Comparison of ENCODE assay signal across 10 mouse cellular contexts in genomic region chr7:16465160-16465559, GRCm38 (mm10). TPM values are rescaled to one million over a fixed set of nuclear protein-coding genes. Genes with fewer than 3 reads are reported as not detected.
DNase-seq lines count a peak whose midpoint lies in the region; ATAC-seq and TF ChIP-seq lines count a peak whose summit lies in the region.
"Had no signal": no experiment of that assay in that cellular context is flagged by ENCODE, and none has a peak within 500 bp of the region (broad histone marks: within the 10 kb centered on the region; RNA-seq: fewer than 3 reads in every experiment).

No protein-coding gene starts in this region.

- H3K36me3 ChIP-seq in heart, embryonic 16.5 days (ENCODE audit: control insufficient read depth, insufficient read depth), result no peaks in the 10 kb centered on the region
- H3K36me3 ChIP-seq: stomach, embryonic 15.5 days had no signal

- no peak for TF ChIP-seq POLR2A in lung, adult 2 months (IDR thresholded peaks at IDR 0.05; ENCODE audit: borderline replicate concordance, extremely low read depth, low read depth, low read length)

- H3K4me2 ChIP-seq in heart, embryonic 16.5 days (ENCODE audit: low read depth, low read length), result no peak overlapping the region
- H3K4me2 ChIP-seq: stomach, embryonic 15.5 days had no signal

- no peak overlapping the region for H3K27ac ChIP-seq in heart, embryonic 16.5 days (ENCODE audit: low read length)
- H3K27ac ChIP-seq: stomach, embryonic 15.5 days had no signal

- no peak overlapping the region for H3K4me3 ChIP-seq in heart, embryonic 16.5 days (ENCODE audit: low read length)
- H3K4me3 ChIP-seq in lung, adult 2 months (replicated peaks; ENCODE audit: extremely low read depth, low read depth, low read length), result no peak overlapping the region
- H3K4me3 ChIP-seq: stomach, embryonic 15.5 days had no signal

- peaks cover 18% of the 10 kb centered on the region; the same call in 1 of the 2 replicates for H3K27me3 ChIP-seq in heart, embryonic 16.5 days (ENCODE audit: control insufficient read depth, insufficient read depth, low read length)

- peak; percentile 69 for DNase-seq in CD4-positive helper T cell, adult 2 months (ENCODE audit: low read depth, low spot score)
- DNase-seq in adrenal gland, adult 18-20 months (ENCODE audit: low spot score in 2 of 2), result peak; percentile 77 to 78
- peak; percentile 77 for DNase-seq in embryo, embryonic 10.5 days (ENCODE audit: low spot score)
- peak; percentile 69 to 90 for DNase-seq in kidney, postnatal 36 days
- DNase-seq in lung, adult 2 months, result peak; percentile 76
- DNase-seq in retina, adult 2 months (ENCODE audit: low read depth, low spot score), result peak; percentile 61
- peak; percentile 63 to 68 for DNase-seq in thymus, postnatal 36 days

- 7% methylated on average over 8 of the region's 8 CpGs for WGBS in heart, embryonic 16.5 days
- WGBS in lung, adult 2 months, result 6% methylated on average over 8 of the region's 8 CpGs

- no peak overlapping the region for H3K9ac ChIP-seq in heart, embryonic 16.5 days (ENCODE audit: low read length)
- H3K9ac ChIP-seq: stomach, embryonic 15.5 days had no signal

- H3K4me1 ChIP-seq in heart, embryonic 16.5 days (ENCODE audit: control insufficient read depth, insufficient read depth, low read length), result no peaks in the 10 kb centered on the region
- no peaks in the 10 kb centered on the region for H3K4me1 ChIP-seq in lung, adult 2 months (ENCODE audit: control insufficient read depth, insufficient read depth, low read length)
- H3K4me1 ChIP-seq: stomach, embryonic 15.5 days had no signal

- peak; percentile 93 for TF ChIP-seq CTCF in lung, adult 2 months (IDR thresholded peaks at IDR 0.05; ENCODE audit: insufficient read depth, low read length)

- 0 out of 2 replicates have a peak, but pooled peaks have one; percentile 10 for ATAC-seq in heart, embryonic 16.5 days (replicated peaks; ENCODE audit: extremely low read depth, insufficient read depth, low FRiP score)

- H3K9me3 ChIP-seq in heart, embryonic 16.5 days (replicated peaks; ENCODE audit: control insufficient read depth, low read length), result no peaks in the 10 kb centered on the region
- H3K9me3 ChIP-seq: stomach, embryonic 15.5 days had no signal

RNA-seq across cellular contexts. Expression of gene Npas1, which starts 12.4 kb away (rescaled TPM):
- not detected for total RNA-seq in adrenal gland, adult 18-20 months (2021)
- 0.49 and 0.59 TPM in 2 replicates for polyA plus RNA-seq in heart, embryonic 16.5 days (2015; fragmentation: Nextera tagmentation; extraction: Ambion mirVana)
- polyA plus RNA-seq in lung, adult 2 months (2012; rRNA removed), result not detected in 2 replicates
- total RNA-seq: gastrocnemius, adult 8-10 months had no signal

RNA-seq across cellular contexts. Expression of gene Tmem160, which starts 12.6 kb away (rescaled TPM):
- 10 to 100 TPM; 60.1 to 61.7 TPM for total RNA-seq in adrenal gland, adult 18-20 months (2021)
- 81.6 and 82.1 TPM in 2 replicates for polyA plus RNA-seq in heart, embryonic 16.5 days (2015; fragmentation: Nextera tagmentation; extraction: Ambion mirVana)
- polyA plus RNA-seq in lung, adult 2 months (2012; rRNA removed), result 129 and 205 TPM in 2 replicates
